Mouse (Mus musculus): Measurements from ENCODE around the gene Cd300ld4. TPM values are rescaled to one million over a fixed set of nuclear protein-coding genes. Genes with fewer than 3 reads are reported as not detected.
A peak's percentile ranks its signal among the peaks of the same experiment; 100 is the strongest.
"Not testable (repeated sequence)": the region's sequence is repeated elsewhere in the genome, so short reads cannot be mapped to it uniquely, and the experiment has no call there.

Cd300ld4 gene
- polyA plus RNA-seq (2014; fragmentation: Nextera tagmentation; extraction: Ambion mirVana), result not detected in 2 replicates

- not testable (repeated sequence) for H3K9me3 ChIP-seq (ENCODE audit: low read depth, low read length); H3K4me1 ChIP-seq (ENCODE audit: insufficient read depth); H3K27me3 ChIP-seq (ENCODE audit: insufficient read depth, low read length); H3K36me3 ChIP-seq (ENCODE audit: insufficient read depth); DNase-seq; H3K9ac ChIP-seq; H3K4me2 ChIP-seq; ATAC-seq (ENCODE audit: insufficient read depth); H3K27ac ChIP-seq (ENCODE audit: low read depth); H3K4me3 ChIP-seq (ENCODE audit: low read depth, low read length)
- no CpG with 5 or more reads among the region's 6 CpGs for WGBS
Observed at GRCm38 (mm10) chr11:115026912-115027311, at the start of gene Cd300ld4. Cd300ld4 (minus strand) TSS chr11:115027012.

GRCm38 (mm10) chr11:115075859-115076258, 49.0 kb upstream of the Cd300ld4 start:
- Histone ChIP-seq H3K27ac (ENCODE audit: low read depth) (no peak overlapping the region), H3K4me1 (ENCODE audit: insufficient read depth) (peaks cover 5% of the 10 kb centered on the region; the same call in 1 of the 2 replicates), H3K9ac (no peak overlapping the region), H3K27me3 (ENCODE audit: insufficient read depth, low read length) (no peaks in the 10 kb centered on the region), H3K36me3 (ENCODE audit: insufficient read depth) (no peaks in the 10 kb centered on the region), H3K4me3 (ENCODE audit: low read depth, low read length) (no peak overlapping the region), H3K4me2 (no peak overlapping the region), H3K9me3 (ENCODE audit: low read depth, low read length) (no peaks in the 10 kb centered on the region)
- ATAC-seq (ENCODE audit: insufficient read depth), result no peak
- 41% methylated on average over 5 of the region's 5 CpGs for WGBS
- no peak for DNase-seq
- no peak for TF ChIP-seq CTCF (IDR thresholded peaks at IDR 0.05; ENCODE audit: low read depth)

GRCm38 (mm10) chr11:115075407-115075806, 48.6 kb upstream of the Cd300ld4 start:
- Histone ChIP-seq H3K27me3 (ENCODE audit: insufficient read depth, low read length) (no peaks in the 10 kb centered on the region), H3K4me1 (ENCODE audit: insufficient read depth) (peaks cover 5% of the 10 kb centered on the region; the same call in 1 of the 2 replicates), H3K9ac (no peak overlapping the region), H3K4me2 (no peak overlapping the region), H3K9me3 (ENCODE audit: low read depth, low read length) (no peaks in the 10 kb centered on the region), H3K27ac (ENCODE audit: low read depth) (no peak overlapping the region), H3K4me3 (ENCODE audit: low read depth, low read length) (no peak overlapping the region), H3K36me3 (ENCODE audit: insufficient read depth) (no peaks in the 10 kb centered on the region)
- 42% methylated on average over 7 of the region's 7 CpGs for WGBS
- DNase-seq (no peak), ATAC-seq (ENCODE audit: insufficient read depth) (no peak)
- no peak for TF ChIP-seq CTCF (IDR thresholded peaks at IDR 0.05; ENCODE audit: low read depth)

- WGBS, result 64% methylated on average over 5 of the region's 5 CpGs
- Histone ChIP-seq H3K9me3 (ENCODE audit: low read depth, low read length) (no peaks in the 10 kb centered on the region), H3K27ac (ENCODE audit: low read depth) (no peak overlapping the region), H3K4me3 (ENCODE audit: low read depth, low read length) (no peak overlapping the region), H3K9ac (no peak overlapping the region), H3K4me1 (ENCODE audit: insufficient read depth) (peaks cover 5% of the 10 kb centered on the region; the same call in 1 of the 2 replicates), H3K27me3 (ENCODE audit: insufficient read depth, low read length) (no peaks in the 10 kb centered on the region), H3K36me3 (ENCODE audit: insufficient read depth) (no peaks in the 10 kb centered on the region), H3K4me2 (no peak overlapping the region)
- DNase-seq (no peak), ATAC-seq (ENCODE audit: insufficient read depth) (no peak)
- TF ChIP-seq CTCF (IDR thresholded peaks at IDR 0.05; ENCODE audit: low read depth), result no peak
Observed at GRCm38 (mm10) chr11:115073002-115073401, 46.2 kb upstream of the Cd300ld4 start.

GRCm38 (mm10) chr11:115071631-115072294, 45.0 kb upstream of the Cd300ld4 start:
- Histone ChIP-seq H3K4me1 (ENCODE audit: insufficient read depth) (peaks cover 5% of the 10 kb centered on the region; the same call in 1 of the 2 replicates), H3K36me3 (ENCODE audit: insufficient read depth) (no peaks in the 10 kb centered on the region), H3K27me3 (ENCODE audit: insufficient read depth, low read length) (no peaks in the 10 kb centered on the region), H3K9ac (no peak overlapping the region; the same call in 1 of the 2 replicates), H3K9me3 (ENCODE audit: low read depth, low read length) (no peaks in the 10 kb centered on the region), H3K4me2 (peak overlapping the region; percentile 51), H3K4me3 (ENCODE audit: low read depth, low read length) (no peak overlapping the region), H3K27ac (ENCODE audit: low read depth) (peak overlapping the region; percentile 65)
- WGBS, result 4% methylated on average over 14 of the region's 14 CpGs
- ATAC-seq (ENCODE audit: insufficient read depth) (peak; percentile 80), DNase-seq (peak; percentile 80)
- peak; percentile 11; the same call in 1 of the 2 replicates for TF ChIP-seq CTCF (IDR thresholded peaks at IDR 0.05; ENCODE audit: low read depth)

- H3K9ac ChIP-seq, result no peak overlapping the region
- no peak for ATAC-seq (ENCODE audit: insufficient read depth)
- H3K9me3 ChIP-seq (ENCODE audit: low read depth, low read length), result no peaks in the 10 kb centered on the region
- H3K4me2 ChIP-seq, result peak overlapping the region; percentile 51
- no peaks in the 10 kb centered on the region for H3K36me3 ChIP-seq (ENCODE audit: insufficient read depth)
- no peak overlapping the region for H3K4me3 ChIP-seq (ENCODE audit: low read depth, low read length)
- H3K27me3 ChIP-seq (ENCODE audit: insufficient read depth, low read length), result no peaks in the 10 kb centered on the region
- DNase-seq, result no peak
- no peak overlapping the region for H3K27ac ChIP-seq (ENCODE audit: low read depth)
- H3K4me1 ChIP-seq (ENCODE audit: insufficient read depth), result peaks cover 5% of the 10 kb centered on the region; the same call in 1 of the 2 replicates
- TF ChIP-seq CTCF (IDR thresholded peaks at IDR 0.05; ENCODE audit: low read depth), result no peak
- 4% methylated on average over 9 of the region's 9 CpGs for WGBS
Observed at GRCm38 (mm10) chr11:115071015-115071551, 44.3 kb upstream of the Cd300ld4 start.

GRCm38 (mm10) chr11:115066768-115067167, 40.0 kb upstream of the Cd300ld4 start:
- no peaks in the 10 kb centered on the region for H3K9me3 ChIP-seq (ENCODE audit: low read depth, low read length)
- H3K4me2 ChIP-seq, result no peak overlapping the region
- no peak overlapping the region for H3K27ac ChIP-seq (ENCODE audit: low read depth)
- TF ChIP-seq CTCF (IDR thresholded peaks at IDR 0.05; ENCODE audit: low read depth), result 0 out of 2 replicates have a peak, but pooled peaks have one; percentile 13
- ATAC-seq (ENCODE audit: insufficient read depth) (no peak), DNase-seq (no peak)
- H3K36me3 ChIP-seq (ENCODE audit: insufficient read depth), result no peaks in the 10 kb centered on the region
- no peak overlapping the region for H3K9ac ChIP-seq
- H3K4me3 ChIP-seq (ENCODE audit: low read depth, low read length), result no peak overlapping the region
- H3K4me1 ChIP-seq (ENCODE audit: insufficient read depth), result 0 out of 2 replicates have a peak, but pooled peaks cover under 1% of the 10 kb centered on the region
- no peaks in the 10 kb centered on the region for H3K27me3 ChIP-seq (ENCODE audit: insufficient read depth, low read length)
- 57% methylated on average over 6 of the region's 6 CpGs for WGBS

Measured in lung, embryonic 14.5 days (tissue).